Mouse (Mus musculus): ENCODE measurements around the gene Cdc37l1. TPM values are rescaled to one million over a fixed set of nuclear protein-coding genes. Genes with fewer than 3 reads are reported as not detected.

The Cdc37l1 gene
- total RNA-seq, 2 experiments from 2014 or later = 75.1 to 84.3 TPM

GRCm38 (mm10) chr19:29045956-29046650 is 56.0 kb downstream of the Cdc37l1 start:
- DNase-seq (ENCODE audit: low spot score in 2 of 2) = no peak

- DNase-seq (ENCODE audit: low spot score in 2 of 2) = no peak
Observed at GRCm38 (mm10) chr19:29046961-29047333, 56.8 kb downstream of the Cdc37l1 start.

- DNase-seq (ENCODE audit: low spot score in 2 of 2) = peak; percentile 72 to 81
Observed at GRCm38 (mm10) chr19:29047334-29048170, 57.4 kb downstream of the Cdc37l1 start, which contains the start of gene Ak3. TSS of gene Ak3 (minus strand) at chr19:29047961.

DNA sequence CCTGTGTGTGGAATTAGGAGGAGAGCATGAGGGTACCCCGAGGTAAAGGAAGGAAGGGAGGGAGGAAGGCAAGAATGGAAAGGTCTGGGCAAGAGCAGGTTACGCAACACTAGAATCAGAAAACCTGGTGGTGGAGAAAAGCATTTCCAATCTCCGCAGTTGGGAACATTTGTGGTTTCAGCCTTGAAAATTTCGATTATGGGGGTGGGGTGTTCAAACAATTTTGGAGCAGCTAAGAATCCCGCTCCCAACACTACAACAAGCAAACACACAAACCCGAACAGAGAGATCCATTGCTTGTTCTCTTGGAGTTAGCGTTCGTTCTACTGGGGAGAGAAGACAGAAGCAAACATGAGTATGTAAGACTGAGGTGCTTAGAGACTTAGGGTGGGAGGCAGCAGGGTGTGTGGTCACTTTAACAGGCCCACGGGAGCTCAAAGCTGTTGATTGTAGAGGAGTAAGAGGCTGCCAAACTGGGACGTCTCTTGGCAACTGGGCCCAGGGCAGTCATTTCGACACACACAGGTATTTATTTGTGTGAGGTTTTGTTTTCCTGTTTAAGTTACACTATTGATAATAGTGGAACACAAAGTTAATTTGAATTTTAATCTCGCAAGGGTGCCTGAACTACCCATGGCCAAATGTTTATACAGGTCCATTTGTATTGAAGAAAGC is 59.4 kb downstream of the Cdc37l1 start:
- DNase-seq (ENCODE audit: low spot score in 2 of 2) = no peak

- DNase-seq (ENCODE audit: low spot score in 2 of 2) = no peak
Observed at GRCm38 (mm10) chr19:29050186-29050980, 60.2 kb downstream of the Cdc37l1 start.

DNA sequence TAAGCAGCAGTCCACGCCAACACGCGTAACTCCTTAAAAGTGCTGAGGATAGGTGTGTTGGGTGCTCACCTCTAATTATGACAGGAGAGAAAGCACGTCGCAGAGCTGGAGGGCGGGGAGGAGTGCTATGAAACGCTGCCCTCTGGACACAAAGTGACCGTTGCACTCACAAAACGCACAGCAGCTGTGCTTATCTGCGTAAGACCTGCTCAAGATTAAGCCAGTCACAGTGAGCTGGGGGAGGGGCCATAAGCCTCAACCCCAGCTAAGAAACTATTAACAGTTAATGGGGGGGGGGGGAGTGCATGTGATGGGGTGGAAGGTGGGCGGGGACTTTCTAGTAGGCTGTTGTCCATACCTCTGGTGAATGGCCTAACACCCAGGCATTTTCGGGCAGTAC is 62.6 kb downstream of the Cdc37l1 start:
- DNase-seq (ENCODE audit: low spot score in 2 of 2) = no peak

DNA sequence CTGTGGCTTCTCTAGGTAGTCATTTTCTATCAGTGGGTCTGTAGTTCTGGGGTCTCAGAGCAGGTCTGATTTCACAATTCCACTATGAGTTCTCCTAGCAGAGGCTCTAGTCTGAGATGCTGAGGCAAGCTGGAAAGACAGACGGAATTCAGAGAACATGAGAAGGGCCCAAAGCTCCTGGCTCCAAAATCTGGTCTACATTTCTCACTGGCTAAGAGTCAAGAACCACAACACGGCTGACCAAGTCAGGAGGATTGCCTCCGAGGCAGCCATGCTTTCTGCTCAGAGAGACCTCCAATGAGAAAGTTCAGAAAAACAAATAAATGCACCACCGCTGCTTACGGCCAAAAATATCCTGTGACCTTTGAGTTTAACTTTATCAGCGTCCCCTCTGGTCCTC is 64.4 kb downstream of the Cdc37l1 start:
- no peak for DNase-seq (ENCODE audit: low spot score in 2 of 2)

- DNase-seq (ENCODE audit: low spot score in 2 of 2) = no peak
Observed at GRCm38 (mm10) chr19:29055469-29055868, 65.3 kb downstream of the Cdc37l1 start.

- DNase-seq (ENCODE audit: low spot score in 2 of 2) = no peak
Observed at GRCm38 (mm10) chr19:29058741-29059140, 68.6 kb downstream of the Cdc37l1 start.

- DNase-seq (ENCODE audit: low spot score in 2 of 2) = no peak
Observed at GRCm38 (mm10) chr19:29059688-29060087, 69.5 kb downstream of the Cdc37l1 start.

- DNase-seq (ENCODE audit: low spot score in 2 of 2) = no peak
Observed at GRCm38 (mm10) chr19:29060299-29060698, 70.1 kb downstream of the Cdc37l1 start.

DNA sequence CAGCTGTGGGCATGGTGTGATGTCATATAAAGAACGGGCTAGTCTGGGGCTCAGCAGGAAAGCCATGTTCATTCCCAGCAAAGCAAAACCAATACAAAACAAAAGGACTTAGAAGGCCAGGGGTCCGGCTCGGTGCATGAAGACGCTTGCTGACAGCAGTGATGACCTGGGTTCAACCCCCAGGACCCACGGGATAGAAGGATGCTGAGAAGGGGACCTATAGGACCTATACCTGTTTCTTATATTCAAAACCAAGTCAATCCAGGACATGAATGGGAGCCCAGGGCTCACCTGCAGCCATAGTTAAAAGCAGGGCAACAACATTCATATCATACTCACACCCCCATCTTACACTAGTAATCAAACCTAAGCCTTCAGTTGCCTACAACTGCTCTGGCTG is 72.9 kb downstream of the Cdc37l1 start:
- no peak for DNase-seq (ENCODE audit: low spot score in 2 of 2)

GRCm38 (mm10) chr19:29063577-29064363 is 73.6 kb downstream of the Cdc37l1 start:
- peak; percentile 95 to 96 for DNase-seq (ENCODE audit: low spot score in 2 of 2)

- peak in 1 of 2 experiments; percentile 24 for DNase-seq (ENCODE audit: low spot score in 2 of 2)
Observed at GRCm38 (mm10) chr19:29064451-29065102, 74.4 kb downstream of the Cdc37l1 start.

DNA sequence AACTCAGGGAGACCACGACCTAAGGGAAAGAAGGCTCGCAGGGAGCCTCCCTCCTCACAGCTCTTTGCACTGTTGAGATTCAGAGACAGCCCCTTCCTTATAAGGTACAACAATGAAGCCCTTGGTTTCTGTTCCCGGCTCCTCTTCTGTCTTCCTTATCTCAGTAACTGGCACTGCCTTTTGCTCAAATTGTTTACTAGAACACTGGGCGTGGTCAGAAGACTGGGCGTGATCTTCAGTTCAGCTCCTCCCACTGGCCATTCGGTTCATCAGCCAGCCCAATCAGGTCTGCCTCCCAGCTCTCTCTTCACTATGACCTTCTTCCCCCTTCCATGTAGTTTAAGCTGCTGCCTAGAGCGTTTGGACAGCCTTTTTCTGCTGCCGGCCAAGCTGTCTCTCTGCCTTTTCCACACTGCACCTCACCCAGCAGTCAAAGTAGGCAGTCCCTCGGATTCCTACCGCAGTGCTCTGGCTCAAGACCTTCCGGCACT is 76.9 kb downstream of the Cdc37l1 start:
- DNase-seq (ENCODE audit: low spot score in 2 of 2) = no peak

DNA sequence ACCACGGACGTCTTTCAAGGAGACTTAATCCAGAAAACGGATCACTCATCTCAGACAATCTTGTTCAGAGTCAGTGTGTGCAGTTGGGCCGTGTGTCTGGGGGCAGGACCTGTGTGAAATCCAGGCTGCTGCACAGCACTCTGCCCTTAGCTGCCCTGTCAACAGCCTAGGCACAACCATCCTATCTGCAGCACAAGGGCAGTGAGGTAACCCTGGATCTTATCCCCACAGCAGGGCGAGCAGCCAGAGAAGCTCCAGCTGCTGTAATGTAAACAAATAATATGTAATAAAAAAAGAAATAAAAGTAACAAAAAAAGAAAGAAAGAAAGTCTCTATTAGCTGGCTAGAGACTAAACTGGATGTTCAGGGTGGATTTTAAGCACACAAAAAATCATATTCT is 79.0 kb downstream of the Cdc37l1 start:
- no peak for DNase-seq (ENCODE audit: low spot score in 2 of 2)

DNA sequence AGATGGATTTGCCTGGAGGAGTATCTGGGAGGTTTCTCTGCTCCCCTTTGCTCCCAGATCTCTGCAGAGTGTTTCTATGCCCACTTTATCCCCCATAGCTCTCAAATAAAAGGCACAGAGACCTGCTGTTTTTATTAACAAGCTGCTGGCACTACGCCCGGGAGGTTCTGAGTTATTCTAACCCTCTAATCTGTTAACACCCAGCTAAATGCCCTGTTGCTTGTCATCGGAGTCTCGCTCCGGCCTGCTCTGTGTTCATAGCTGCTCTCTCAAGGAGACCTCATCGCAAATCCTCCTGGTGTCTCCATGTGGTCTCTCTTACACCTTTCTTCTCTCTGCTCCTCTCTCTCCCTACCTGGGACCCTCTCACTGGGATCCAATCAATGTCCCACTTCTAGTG is 84.7 kb downstream of the Cdc37l1 start:
- peak; percentile 32 to 41 for DNase-seq (ENCODE audit: low spot score in 2 of 2)

Data from layer of hippocampus, postnatal 10 days (tissue).